Mouse (Mus musculus) urinary bladder, postnatal 4 days (tissue): Measurements from ENCODE around the gene Limk1.
A peak's percentile ranks its signal among the peaks of the same experiment; 100 is the strongest.

Source experiments
- DNase-seq, 2 experiments: peaks; one replicate each; pipeline ENCODE4 v3.0.0; 2021 to 2022; ENCODE audit warnings: low spot score in 2 of 2

Gene Limk1

GRCm38 (mm10) chr5:134632841-134633240, 55.6 kb downstream of the Limk1 start:
- DNase-seq = no peak

DNA sequence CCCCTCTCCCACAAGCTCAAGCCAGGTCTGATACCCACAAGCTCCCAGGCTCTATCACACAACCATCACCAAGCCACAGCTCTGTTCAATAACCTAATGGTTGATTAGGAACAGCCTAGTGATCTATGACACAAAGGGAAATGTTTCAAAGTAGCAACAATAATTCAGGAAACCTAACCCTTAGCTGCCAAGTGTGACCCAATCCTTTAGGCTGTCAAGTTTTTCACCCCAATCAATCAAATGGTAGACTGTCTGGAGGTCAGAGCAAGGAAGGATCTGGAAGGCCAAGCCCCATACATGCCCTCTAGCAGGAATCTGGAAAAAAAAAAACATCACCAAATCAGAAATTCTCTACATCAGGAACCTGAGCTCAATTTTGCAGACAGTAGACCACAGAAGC, 57.6 kb downstream of the Limk1 start:
- DNase-seq = no peak

- DNase-seq = no peak
These were observed 58.9 kb downstream of the Limk1 start for GRCm38 (mm10) chr5:134629508-134629907.

GRCm38 (mm10) chr5:134622069-134622468, 66.3 kb downstream of the Limk1 start:
- no peak for DNase-seq

- no peak for DNase-seq
These were observed 67.2 kb downstream of the Limk1 start for GRCm38 (mm10) chr5:134621099-134621640.

- no peak for DNase-seq
These were observed 67.9 kb downstream of the Limk1 start for GRCm38 (mm10) chr5:134620457-134620856.

DNA sequence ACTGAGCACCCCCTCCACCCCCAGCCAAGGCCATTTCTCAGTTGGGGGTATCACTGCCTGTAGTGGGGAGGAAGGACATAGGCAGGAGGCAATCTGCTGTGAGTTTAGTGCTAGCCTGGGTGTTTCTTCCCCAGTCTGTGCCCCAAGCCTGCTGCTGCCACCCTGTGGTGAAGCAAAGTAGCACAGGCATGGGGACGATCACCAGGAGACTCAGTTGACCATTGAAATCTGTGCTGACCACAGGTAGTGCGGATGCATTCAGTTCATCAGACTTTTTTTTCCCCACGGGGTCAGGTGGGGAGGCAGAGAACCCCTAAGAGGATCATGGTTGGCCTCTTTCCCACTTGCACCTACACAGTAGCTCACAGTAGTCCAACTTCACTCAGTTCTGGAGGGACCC, 71.3 kb downstream of the Limk1 start:
- DNase-seq = peak; percentile 42 to 74

DNA sequence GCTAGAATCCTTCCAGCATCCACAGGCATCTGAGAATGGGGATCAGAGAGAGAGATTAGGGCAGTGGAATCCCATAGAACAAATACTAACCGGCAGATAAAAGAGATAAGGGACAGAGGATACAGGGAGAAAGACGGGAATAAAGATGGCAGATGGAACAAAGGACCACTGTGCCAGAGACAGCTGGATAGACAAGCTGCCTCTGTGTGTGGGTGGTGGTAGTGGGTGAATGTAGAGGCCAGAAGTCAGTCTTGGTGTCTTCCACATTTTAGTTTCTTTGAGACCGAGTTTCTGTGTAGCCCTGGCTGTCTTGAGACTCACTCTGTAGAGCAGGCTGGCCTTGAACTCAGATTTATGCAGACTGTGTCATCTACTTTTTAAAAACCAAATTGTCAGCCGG, 72.6 kb downstream of the Limk1 start:
- no peak for DNase-seq

GRCm38 (mm10) chr5:134615380-134615779, 73.0 kb downstream of the Limk1 start:
- DNase-seq = no peak

GRCm38 (mm10) chr5:134614802-134615201, 73.6 kb downstream of the Limk1 start, which contains the start of gene Lat2:
Gene Lat2 (minus strand): TSS chr5:134615025.
- DNase-seq = no peak

GRCm38 (mm10) chr5:134614296-134614695, 74.1 kb downstream of the Limk1 start:
- DNase-seq = no peak

GRCm38 (mm10) chr5:134613727-134614126, 74.7 kb downstream of the Limk1 start:
- no peak for DNase-seq

DNA sequence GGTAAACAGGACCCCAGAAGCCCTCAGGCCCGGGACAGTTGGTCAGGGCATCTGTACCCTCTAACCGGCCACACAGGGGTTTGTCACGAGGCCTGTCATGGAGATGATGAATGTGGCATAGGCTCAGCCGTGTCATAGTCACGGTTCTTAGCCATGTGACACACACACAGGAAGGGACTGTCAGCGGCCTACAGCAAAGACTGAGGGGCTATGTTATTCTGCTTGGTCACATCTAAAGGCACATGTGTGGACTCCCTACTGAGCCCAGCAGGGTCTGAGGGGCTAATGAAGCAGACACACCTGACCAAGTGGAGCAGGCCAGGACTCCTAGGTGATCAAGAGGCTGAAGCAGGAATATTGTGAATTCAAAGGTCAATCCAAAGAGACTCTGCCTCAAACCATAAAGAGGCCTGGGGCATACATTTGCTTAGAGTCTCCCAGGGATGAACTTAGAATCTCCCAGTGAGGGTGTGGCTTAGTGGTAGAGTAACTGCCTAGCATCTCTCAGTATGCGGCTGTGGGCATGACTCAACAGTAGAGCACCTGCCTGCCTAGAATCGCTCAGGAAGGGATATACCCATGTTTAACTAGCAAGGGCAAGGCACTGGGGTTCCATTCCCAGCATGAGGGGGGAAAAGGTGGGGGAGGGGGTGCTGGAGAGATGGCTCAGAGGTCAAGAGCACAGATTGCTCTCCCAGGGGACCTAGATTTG, 76.4 kb downstream of the Limk1 start:
- no peak for DNase-seq

DNA sequence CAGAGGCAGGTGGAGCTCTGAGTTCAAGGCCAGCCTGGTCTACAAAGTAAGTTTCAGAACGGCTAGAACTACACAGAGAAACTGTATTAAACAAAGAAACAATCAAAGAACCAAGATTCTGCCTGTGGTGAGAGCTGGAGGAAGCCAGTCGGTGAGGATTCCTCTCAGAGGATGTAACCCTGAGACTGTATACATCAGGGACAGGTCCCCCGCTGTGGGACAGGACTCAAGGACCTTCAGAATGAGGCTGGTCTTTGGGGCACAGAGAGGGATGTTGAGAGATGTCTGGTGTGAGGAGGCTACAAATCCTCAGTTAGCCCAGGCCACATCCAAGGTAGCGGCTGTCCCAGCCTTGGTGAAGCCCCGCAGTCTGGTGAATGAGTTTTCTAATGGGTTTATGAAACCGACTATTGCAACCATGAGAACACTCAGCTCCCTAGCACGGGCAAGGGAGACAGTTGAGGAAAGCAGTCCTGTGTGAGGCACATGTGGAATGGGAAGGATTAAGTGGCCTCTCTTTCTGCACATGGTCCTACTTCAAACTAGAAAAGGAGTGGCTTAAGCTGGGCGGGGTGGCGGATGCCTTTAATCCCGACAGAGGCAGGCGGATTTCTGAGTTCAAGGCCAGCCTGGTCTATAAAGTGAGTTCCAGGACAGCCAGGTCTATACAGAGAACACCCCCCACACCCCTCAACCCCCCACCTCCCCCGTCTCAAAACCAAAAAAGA, 78.3 kb downstream of the Limk1 start:
- DNase-seq = no peak

GRCm38 (mm10) chr5:134607121-134607520, 81.3 kb downstream of the Limk1 start:
- DNase-seq = no peak

DNA sequence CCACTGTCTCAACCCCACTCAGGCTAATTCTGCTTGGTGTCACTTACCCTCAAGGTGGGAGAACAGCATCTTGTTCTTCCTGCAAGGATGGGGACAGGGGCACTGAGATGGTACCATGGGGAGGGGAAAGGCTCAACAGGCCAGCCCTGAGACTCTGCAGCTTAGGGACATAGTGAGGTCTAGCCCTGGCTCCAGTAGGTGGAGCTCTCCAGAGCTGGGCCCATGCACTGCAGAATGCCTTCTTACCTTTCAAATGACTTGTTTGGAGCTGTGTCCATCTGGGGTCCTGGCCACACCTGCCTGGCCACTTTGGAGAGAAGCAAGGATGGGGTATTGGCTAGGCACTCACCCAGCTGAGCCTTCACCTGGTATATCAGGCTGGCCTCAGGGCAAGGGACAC, 82.1 kb downstream of the Limk1 start:
- no peak for DNase-seq
